Mouse (Mus musculus): ENCODE data around the gene Tbc1d17.

Gene Tbc1d17

GRCm38 (mm10) chr7:44852259-44853027, 3.6 kb upstream of the Tbc1d17 start:
- DNase-seq = no peak

GRCm38 (mm10) chr7:44851625-44852234, 2.9 kb upstream of the Tbc1d17 start:
- no peak for DNase-seq

- DNase-seq = no peak
These were observed 2.1 kb upstream of the Tbc1d17 start for GRCm38 (mm10) chr7:44850789-44851624.

- peak; percentile 79 for DNase-seq
These were observed 1.3 kb upstream of the Tbc1d17 start for GRCm38 (mm10) chr7:44850146-44850545.

GRCm38 (mm10) chr7:44849416-44850111, 685 bp upstream of the Tbc1d17 start:
- DNase-seq = peak; percentile 89

GRCm38 (mm10) chr7:44847772-44848171, 1.1 kb downstream of the Tbc1d17 start:
- DNase-seq = no peak

GRCm38 (mm10) chr7:44846804-44847203, 2.1 kb downstream of the Tbc1d17 start:
- no peak for DNase-seq

- no peak for DNase-seq
These were observed 3.9 kb downstream of the Tbc1d17 start for GRCm38 (mm10) chr7:44845006-44845405.

GRCm38 (mm10) chr7:44841825-44842463, 6.9 kb downstream of the Tbc1d17 start:
- DNase-seq = no peak

- DNase-seq = no peak
These were observed 8.5 kb downstream of the Tbc1d17 start for GRCm38 (mm10) chr7:44840426-44840825.

- peak; percentile 64 for DNase-seq
These were observed 9.2 kb downstream of the Tbc1d17 start for GRCm38 (mm10) chr7:44839491-44840191.

GRCm38 (mm10) chr7:44839171-44839490, 9.7 kb downstream of the Tbc1d17 start:
- no peak for DNase-seq

GRCm38 (mm10) chr7:44838073-44838472, 10.8 kb downstream of the Tbc1d17 start:
- DNase-seq = no peak

- DNase-seq = no peak
These were observed 12.3 kb downstream of the Tbc1d17 start for GRCm38 (mm10) chr7:44836423-44837053.

GRCm38 (mm10) chr7:44836016-44836404, 12.9 kb downstream of the Tbc1d17 start:
- no peak for DNase-seq

- no peak for DNase-seq
These were observed 13.4 kb downstream of the Tbc1d17 start for GRCm38 (mm10) chr7:44835373-44836015.

GRCm38 (mm10) chr7:44832763-44833162, 16.1 kb downstream of the Tbc1d17 start:
- no peak for DNase-seq

GRCm38 (mm10) chr7:44828706-44829105, 20.2 kb downstream of the Tbc1d17 start:
- DNase-seq = no peak

- DNase-seq = no peak
These were observed 22.1 kb downstream of the Tbc1d17 start for GRCm38 (mm10) chr7:44826771-44827170.

GRCm38 (mm10) chr7:44824872-44825271, 24.0 kb downstream of the Tbc1d17 start:
- DNase-seq = peak; percentile 85

- DNase-seq = no peak
These were observed 25.5 kb downstream of the Tbc1d17 start for GRCm38 (mm10) chr7:44823409-44823808.
